Mouse (Mus musculus): ENCODE measurements around the gene Timp2. TPM values are rescaled to one million over a fixed set of nuclear protein-coding genes. Genes with fewer than 3 reads are reported as not detected.

The Timp2 gene
- total RNA-seq, 2 experiments from 2014 or later: 232 to 261 TPM

DNA sequence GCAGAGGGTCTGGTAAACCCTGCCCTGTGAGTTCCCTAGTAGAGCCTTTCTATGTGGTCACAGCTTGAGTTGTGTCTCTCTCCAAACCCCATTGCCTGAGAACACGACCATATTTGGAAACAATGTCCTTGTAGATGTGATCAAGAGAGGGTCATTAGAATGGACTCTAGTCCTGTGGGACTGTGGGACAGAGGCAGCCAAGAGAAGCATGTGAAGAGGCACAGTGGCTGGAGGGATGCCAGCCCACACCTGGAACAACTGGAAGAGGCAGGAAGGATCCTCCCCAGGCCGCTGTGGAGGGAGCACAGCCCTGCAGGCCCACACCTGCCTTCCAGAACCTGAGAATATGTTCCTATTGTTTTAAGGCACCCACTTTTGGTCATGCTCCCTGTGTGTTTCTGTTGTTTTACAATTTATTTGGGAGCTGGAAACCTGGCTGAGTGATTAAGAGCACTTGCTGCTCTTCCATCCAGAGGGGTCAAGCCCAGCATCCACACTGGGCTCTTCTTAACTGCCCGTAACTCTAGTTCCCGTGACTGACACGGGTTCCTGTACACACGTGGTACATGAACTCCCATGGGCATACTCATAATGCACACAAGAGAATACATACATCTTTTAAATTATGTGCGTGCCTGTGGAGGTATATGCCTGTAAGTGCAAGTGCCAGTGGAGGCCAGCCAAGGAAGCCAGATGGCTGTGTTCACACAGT is 101.9 kb downstream of the Timp2 start:
- DNase-seq (ENCODE audit: low spot score in 2 of 2): no peak

Other genes with a start within 250 kb of the Timp2 start
- gene Dnah17, start 225.1 kb downstream of the Timp2 start, total RNA-seq (2021): under 1 TPM; 0.12 to 0.30 TPM
- 10 to 100 TPM; 62.0 to 68.2 TPM for gene Cyth1, start 107.1 kb downstream of the Timp2 start, total RNA-seq (2021)
- 10 to 100 TPM; 29.3 to 30.3 TPM for gene Usp36, start 65.5 kb downstream of the Timp2 start, total RNA-seq (2021)
- 1 to 10 TPM in 1 of 2 experiments, under 1 TPM in 1; 0.82 to 1.3 TPM for gene Cep295nl, start 13.2 kb downstream of the Timp2 start, total RNA-seq (2021)
- gene Lgals3bp, start 46.4 kb upstream of the Timp2 start, total RNA-seq (2021): 10 to 100 TPM; 21.7 to 21.9 TPM
- gene Cant1, start 63.3 kb upstream of the Timp2 start, total RNA-seq (2021): 10 to 100 TPM; 38.7 to 40.4 TPM
- gene C1qtnf1, start 72.5 kb upstream of the Timp2 start, total RNA-seq (2021): 1 to 10 TPM; 4.3 to 4.6 TPM
- gene Engase, start 121.1 kb upstream of the Timp2 start, total RNA-seq (2021): 10 to 100 TPM; 13.3 to 14.1 TPM

All from left cerebral cortex, adult 18-20 months (tissue).